Mouse (Mus musculus): ENCODE measurements around the gene Pou2f2. TPM values are rescaled to one million over a fixed set of nuclear protein-coding genes. Genes with fewer than 3 reads are reported as not detected.
"Not testable (repeated sequence)": the region's sequence is repeated elsewhere in the genome, so short reads cannot be mapped to it uniquely, and the experiment has no call there.

The Pou2f2 gene
- polyA plus RNA-seq, 1 experiment from 2014 or later, result 2.9 TPM

GRCm38 (mm10) chr7:25047363-25047762, 132.2 kb downstream of the Pou2f2 start:
- Histone ChIP-seq H3K9ac (replicated peaks) (no peak overlapping the region), H3K9me3 (ENCODE audit: low read length) (no peaks in the 10 kb centered on the region), H3K4me2 (ENCODE audit: low read depth, low read length) (no peak overlapping the region), H3K4me3 (ENCODE audit: low read depth, low read length) (no peak overlapping the region), H3K27ac (ENCODE audit: low read depth) (no peak overlapping the region), H3K36me3 (replicated peaks; ENCODE audit: insufficient read depth, low read length) (peaks cover 2% of the 10 kb centered on the region; the same call in 1 of the 2 replicates), H3K27me3 (ENCODE audit: insufficient read depth, low read length) (no peaks in the 10 kb centered on the region), H3K4me1 (ENCODE audit: insufficient read depth) (0 out of 2 replicates have a peak, but pooled peaks cover 4% of the 10 kb centered on the region)
- 79% methylated on average over 8 of the region's 8 CpGs for WGBS (ENCODE audit: insufficient replicate concordance)
- ATAC-seq, result no peak
- TF ChIP-seq CTCF (IDR thresholded peaks at IDR 0.05; ENCODE audit: low read depth) (no peak), EP300 (IDR thresholded peaks at IDR 0.05; ENCODE audit: low read depth) (no peak)
- no peak for DNase-seq

DNA sequence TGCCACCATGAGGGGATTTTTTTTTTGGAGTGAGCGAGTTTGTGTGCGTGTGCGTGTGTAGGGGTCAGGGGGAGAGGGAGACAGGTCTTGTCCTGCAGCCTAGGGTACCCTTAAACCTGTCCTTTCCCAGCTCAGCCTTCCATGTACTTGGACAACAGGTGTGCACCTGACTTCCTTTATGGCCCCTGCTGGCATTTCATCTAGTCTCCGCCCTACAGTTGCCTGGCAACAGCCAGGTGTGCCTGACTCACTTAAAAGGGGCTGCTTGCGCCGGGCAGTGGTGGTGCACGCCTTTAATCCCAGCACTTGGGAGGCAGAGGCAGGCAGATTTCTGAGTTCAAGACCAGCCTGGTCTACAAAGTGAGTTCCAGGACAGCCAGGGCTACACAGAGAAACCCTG, 134.9 kb downstream of the Pou2f2 start:
- H3K9ac ChIP-seq (replicated peaks); H3K4me3 ChIP-seq (ENCODE audit: low read depth, low read length); ATAC-seq; H3K4me2 ChIP-seq (ENCODE audit: low read depth, low read length); H3K27me3 ChIP-seq (ENCODE audit: insufficient read depth, low read length); H3K27ac ChIP-seq (ENCODE audit: low read depth); H3K36me3 ChIP-seq (replicated peaks; ENCODE audit: insufficient read depth, low read length); H3K9me3 ChIP-seq (ENCODE audit: low read length); DNase-seq; H3K4me1 ChIP-seq (ENCODE audit: insufficient read depth): not testable (repeated sequence)
- 82% methylated on average over 7 of the region's 7 CpGs for WGBS (ENCODE audit: insufficient replicate concordance)

DNA sequence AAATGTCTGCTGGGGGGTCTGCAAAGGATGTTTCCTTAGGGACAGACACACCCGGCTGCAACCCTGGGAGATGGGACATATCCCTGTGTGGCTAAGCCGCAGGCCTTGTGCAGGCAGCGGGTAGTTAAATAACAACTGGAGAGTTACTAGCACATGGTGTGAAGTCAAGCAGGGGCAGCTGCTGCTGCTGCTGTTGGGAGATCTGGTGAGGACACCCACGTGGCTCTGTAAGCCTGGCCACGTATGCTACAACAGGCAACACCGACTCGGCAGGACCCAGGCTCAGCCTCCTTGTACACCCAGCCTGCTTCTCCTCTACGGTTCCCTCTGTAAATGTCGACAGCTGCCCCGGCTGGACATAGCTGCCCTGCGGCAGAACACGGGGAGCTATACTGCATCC, 137.6 kb downstream of the Pou2f2 start:
- DNase-seq (no peak), ATAC-seq (no peak)
- H3K27me3 ChIP-seq (ENCODE audit: insufficient read depth, low read length), result no peaks in the 10 kb centered on the region
- TF ChIP-seq CTCF (IDR thresholded peaks at IDR 0.05; ENCODE audit: low read depth) (no peak), EP300 (IDR thresholded peaks at IDR 0.05; ENCODE audit: low read depth) (no peak)
- H3K9ac ChIP-seq (replicated peaks), result no peak overlapping the region
- peaks cover 2% of the 10 kb centered on the region; the same call in 1 of the 2 replicates for H3K36me3 ChIP-seq (replicated peaks; ENCODE audit: insufficient read depth, low read length)
- no peaks in the 10 kb centered on the region for H3K9me3 ChIP-seq (ENCODE audit: low read length)
- H3K4me1 ChIP-seq (ENCODE audit: insufficient read depth), result no peaks in the 10 kb centered on the region
- WGBS (ENCODE audit: insufficient replicate concordance), result 79% methylated on average over 12 of the region's 12 CpGs
- no peak overlapping the region for H3K27ac ChIP-seq (ENCODE audit: low read depth)
- H3K4me3 ChIP-seq (ENCODE audit: low read depth, low read length), result no peak overlapping the region
- no peak overlapping the region for H3K4me2 ChIP-seq (ENCODE audit: low read depth, low read length)

Small RNA genes lying within 50 kb of the gene (microRNA-seq; reads per million reads assigned to microRNA genes)
- not detected for gene Mir6537
- 1.6 reads per million for gene Mir7048

Other genes starting within 250 kb of the Pou2f2 start
- gene Gm4881, start 235.2 kb downstream of the Pou2f2 start, polyA plus RNA-seq (2015; fragmentation: Nextera tagmentation; extraction: Ambion mirVana), result not detected in 2 replicates
- 88.2 and 92.7 TPM in 2 replicates for gene Rabac1, start 207.0 kb downstream of the Pou2f2 start, polyA plus RNA-seq (2015; fragmentation: Nextera tagmentation; extraction: Ambion mirVana)
- 0.85 and 1.2 TPM in 2 replicates for gene Atp1a3, start 173.8 kb downstream of the Pou2f2 start, polyA plus RNA-seq (2015; fragmentation: Nextera tagmentation; extraction: Ambion mirVana)
- gene Grik5, start 107.4 kb downstream of the Pou2f2 start, polyA plus RNA-seq (2015; fragmentation: Nextera tagmentation; extraction: Ambion mirVana), result 0.69 and 0.76 TPM in 2 replicates
- gene Zfp574, start 107.2 kb downstream of the Pou2f2 start, polyA plus RNA-seq (2015; fragmentation: Nextera tagmentation; extraction: Ambion mirVana), result 9.4 and 10.8 TPM in 2 replicates
- 19.2 and 21.1 TPM in 2 replicates for gene Dedd2, start 40.9 kb upstream of the Pou2f2 start, polyA plus RNA-seq (2015; fragmentation: Nextera tagmentation; extraction: Ambion mirVana)
- 1.0 and 1.2 TPM in 2 replicates for gene Zfp526, start 41.7 kb upstream of the Pou2f2 start, polyA plus RNA-seq (2015; fragmentation: Nextera tagmentation; extraction: Ambion mirVana)
- 4.3 and 5.1 TPM in 2 replicates for gene Gsk3a, start 58.1 kb upstream of the Pou2f2 start, polyA plus RNA-seq (2015; fragmentation: Nextera tagmentation; extraction: Ambion mirVana)
- 4.6 and 5.2 TPM in 2 replicates for gene Erf, start 71.0 kb upstream of the Pou2f2 start, polyA plus RNA-seq (2015; fragmentation: Nextera tagmentation; extraction: Ambion mirVana)
- 8.9 and 9.7 TPM in 2 replicates for gene Cic, start 88.0 kb upstream of the Pou2f2 start, polyA plus RNA-seq (2015; fragmentation: Nextera tagmentation; extraction: Ambion mirVana)
- gene Pafah1b3, start 118.3 kb upstream of the Pou2f2 start, polyA plus RNA-seq (2015; fragmentation: Nextera tagmentation; extraction: Ambion mirVana), result 23.4 and 25.4 TPM in 2 replicates
- gene Prr19, start 121.7 kb upstream of the Pou2f2 start, polyA plus RNA-seq (2015; fragmentation: Nextera tagmentation; extraction: Ambion mirVana), result not detected in 2 replicates
- gene Tmem145, start 126.4 kb upstream of the Pou2f2 start, polyA plus RNA-seq (2015; fragmentation: Nextera tagmentation; extraction: Ambion mirVana), result not detected in 2 replicates
- 0.58 and 0.81 TPM in 2 replicates for gene Megf8, start 137.4 kb upstream of the Pou2f2 start, polyA plus RNA-seq (2015; fragmentation: Nextera tagmentation; extraction: Ambion mirVana)
- not detected in 2 replicates for gene Cnfn, start 190.0 kb upstream of the Pou2f2 start, polyA plus RNA-seq (2015; fragmentation: Nextera tagmentation; extraction: Ambion mirVana)
- gene Lipe, start 219.0 kb upstream of the Pou2f2 start, polyA plus RNA-seq (2015; fragmentation: Nextera tagmentation; extraction: Ambion mirVana), result 5.2 and 5.5 TPM in 2 replicates
- gene Cxcl17, start 233.2 kb upstream of the Pou2f2 start, polyA plus RNA-seq (2015; fragmentation: Nextera tagmentation; extraction: Ambion mirVana), result not detected in 2 replicates